Mouse (Mus musculus) stomach, postnatal 0 days (tissue): ENCODE measurements around the gene Tox2.

Experiments used
- CTCF ChIP-seq: IDR thresholded peaks from 2 replicates; pipeline ENCODE4 v1.5.1; 2016; ENCODE audit warnings: antibody characterized with exemption, low read depth, mild to moderate bottlenecking, moderate library complexity
- EP300 ChIP-seq: optimal IDR thresholded peaks from 2 replicates; pipeline ENCODE3; 2016; ENCODE audit warnings: antibody characterized with exemption

DNA sequence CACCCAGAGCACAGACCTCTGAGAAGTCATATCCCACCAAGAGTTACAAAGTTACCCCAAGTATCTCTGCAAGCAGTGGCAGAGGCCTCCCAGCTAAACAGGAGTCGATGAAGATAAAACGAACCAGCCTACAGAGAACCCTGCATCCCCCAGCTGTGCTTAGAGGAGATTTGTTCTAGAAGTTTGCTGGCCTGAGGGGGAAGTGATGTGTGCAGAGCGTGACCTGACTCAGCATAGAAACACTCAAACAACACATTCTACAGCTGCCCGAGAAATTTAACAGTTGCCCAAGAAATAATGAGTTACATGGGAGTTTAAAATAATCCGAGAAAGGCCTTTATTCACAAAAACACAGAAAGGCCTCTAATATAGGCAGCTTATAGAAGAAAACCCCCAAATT, 155.7 kb downstream of the Tox2 start:
- TF ChIP-seq EP300 (no peak), CTCF (no peak)
